ENCODE assay signal across 14 mouse cellular contexts in genomic region chr1:14097567-14098228, GRCm38 (mm10).
A peak's percentile ranks its signal among the peaks of the same experiment; 100 is the strongest.
DNase-seq lines count a peak whose midpoint lies in the region; ATAC-seq lines count a peak whose summit lies in the region.
"Had no signal": no experiment of that assay in that cellular context is flagged by ENCODE, and none has a peak within 500 bp of the region (broad histone marks: within the 10 kb centered on the region; RNA-seq: fewer than 3 reads in every experiment).

No protein-coding gene starts in this region.

- H3K9me3 ChIP-seq in neural tube, embryonic 12.5 days, result no peaks in the 10 kb centered on the region
- no peaks in the 10 kb centered on the region for H3K9me3 ChIP-seq in embryonic facial prominence, embryonic 14.5 days (ENCODE audit: control insufficient read depth, low read length)
- H3K9me3 ChIP-seq in hindbrain, embryonic 14.5 days (ENCODE audit: control insufficient read depth, low read length), result no peaks in the 10 kb centered on the region
- 0 out of 2 replicates have a peak, but pooled peaks cover 5% of the 10 kb centered on the region for H3K9me3 ChIP-seq in heart, embryonic 12.5 days (replicated peaks)
- H3K9me3 ChIP-seq: lung, embryonic 15.5 days had no signal

- no peaks in the 10 kb centered on the region for H3K36me3 ChIP-seq in neural tube, embryonic 12.5 days
- H3K36me3 ChIP-seq in embryonic facial prominence, embryonic 14.5 days (ENCODE audit: control insufficient read depth, insufficient read depth, low read length), result no peaks in the 10 kb centered on the region
- H3K36me3 ChIP-seq in hindbrain, embryonic 14.5 days (replicated peaks; ENCODE audit: control insufficient read depth, insufficient read depth), result no peaks in the 10 kb centered on the region
- H3K36me3 ChIP-seq in heart, embryonic 12.5 days, result no peaks in the 10 kb centered on the region
- H3K36me3 ChIP-seq: lung, embryonic 15.5 days had no signal

- no peak overlapping the region for H3K27ac ChIP-seq in neural tube, embryonic 12.5 days
- H3K27ac ChIP-seq in embryonic facial prominence, embryonic 14.5 days (replicated peaks; ENCODE audit: low read depth, low read length), result no peak overlapping the region
- H3K27ac ChIP-seq in hindbrain, embryonic 14.5 days, result no peak overlapping the region
- H3K27ac ChIP-seq in heart, embryonic 12.5 days (ENCODE audit: poor library complexity, severe bottlenecking), result no peak overlapping the region
- H3K27ac ChIP-seq: lung, embryonic 15.5 days had no signal

- no peak overlapping the region for H3K4me2 ChIP-seq in neural tube, embryonic 12.5 days (replicated peaks)
- H3K4me2 ChIP-seq in embryonic facial prominence, embryonic 14.5 days (ENCODE audit: low read depth, low read length), result no peak overlapping the region
- no peak overlapping the region for H3K4me2 ChIP-seq in hindbrain, embryonic 14.5 days (replicated peaks)
- no peak overlapping the region for H3K4me2 ChIP-seq in heart, embryonic 12.5 days
- H3K4me2 ChIP-seq: lung, embryonic 15.5 days had no signal

- peaks cover 17% of the 10 kb centered on the region for H3K4me1 ChIP-seq in neural tube, embryonic 12.5 days
- H3K4me1 ChIP-seq in embryonic facial prominence, embryonic 14.5 days (ENCODE audit: control insufficient read depth, insufficient read depth, low read length), result no peaks in the 10 kb centered on the region
- peaks cover 10% of the 10 kb centered on the region; the same call in 1 of the 2 replicates for H3K4me1 ChIP-seq in hindbrain, embryonic 14.5 days (replicated peaks; ENCODE audit: control insufficient read depth, insufficient read depth, low read length)
- peaks cover 8% of the 10 kb centered on the region; the same call in 1 of the 2 replicates for H3K4me1 ChIP-seq in heart, embryonic 12.5 days (replicated peaks)
- H3K4me1 ChIP-seq: lung, embryonic 15.5 days had no signal

- no peak overlapping the region for H3K9ac ChIP-seq in neural tube, embryonic 12.5 days
- no peak overlapping the region for H3K9ac ChIP-seq in embryonic facial prominence, embryonic 14.5 days (ENCODE audit: low read depth, low read length)
- no peak overlapping the region for H3K9ac ChIP-seq in hindbrain, embryonic 14.5 days
- no peak overlapping the region for H3K9ac ChIP-seq in heart, embryonic 12.5 days
- H3K9ac ChIP-seq: lung, embryonic 15.5 days had no signal

- DNase-seq in neural tube, embryonic 10.5 days (ENCODE audit: extremely low spot score, low spot score), result no peak
- peak; percentile 51 for DNase-seq in embryonic facial prominence, embryonic 14.5 days (ENCODE audit: low spot score)
- no peak for DNase-seq in hindbrain, embryonic 14.5 days (ENCODE audit: low spot score)
- DNase-seq in retina, embryonic 14.5 days (ENCODE audit: low spot score), result peak; percentile 59
- no peak for DNase-seq in frontal cortex, postnatal 14 days (ENCODE audit: low spot score in 2 of 2)
- DNase-seq in cerebellum, postnatal 4 days (ENCODE audit: low spot score in 2 of 2), result no peak
- DNase-seq: adrenal gland, adult 2 months; gastrocnemius, postnatal 36 days; kidney, postnatal 25 days; liver had no signal

- peak; percentile 82 for ATAC-seq in neural tube, embryonic 12.5 days (ENCODE audit: low FRiP score, low read depth)
- peak; percentile 91 for ATAC-seq in embryonic facial prominence, embryonic 14.5 days (ENCODE audit: low read depth)
- peak; percentile 46; the same call in 1 of the 2 replicates for ATAC-seq in hindbrain, embryonic 14.5 days (ENCODE audit: low FRiP score)
- no peak for ATAC-seq in heart, embryonic 12.5 days (ENCODE audit: insufficient number of reproducible peaks, low FRiP score)
- ATAC-seq: intestine, postnatal 0 days had no signal

- H3K4me3 ChIP-seq in neural tube, embryonic 12.5 days, result no peak overlapping the region
- no peak overlapping the region for H3K4me3 ChIP-seq in embryonic facial prominence, embryonic 14.5 days (ENCODE audit: low read depth, low read length)
- H3K4me3 ChIP-seq in hindbrain, embryonic 14.5 days (replicated peaks; ENCODE audit: low read length), result no peak overlapping the region
- no peak overlapping the region for H3K4me3 ChIP-seq in heart, embryonic 12.5 days
- H3K4me3 ChIP-seq: lung, embryonic 15.5 days had no signal

- H3K27me3 ChIP-seq in neural tube, embryonic 12.5 days (replicated peaks), result no peaks in the 10 kb centered on the region
- no peaks in the 10 kb centered on the region for H3K27me3 ChIP-seq in embryonic facial prominence, embryonic 14.5 days (replicated peaks; ENCODE audit: control insufficient read depth, insufficient read depth, low read length)
- no peaks in the 10 kb centered on the region for H3K27me3 ChIP-seq in hindbrain, embryonic 14.5 days (ENCODE audit: control insufficient read depth, insufficient read depth, low read length)
- H3K27me3 ChIP-seq in heart, embryonic 12.5 days (replicated peaks), result peaks cover 3% of the 10 kb centered on the region; the same call in 1 of the 2 replicates
- H3K27me3 ChIP-seq: lung, embryonic 15.5 days had no signal

- 3% methylated on average over 5 of the region's 5 CpGs for WGBS in neural tube, embryonic 12.5 days
- WGBS in embryonic facial prominence, embryonic 14.5 days, result 27% methylated on average over 5 of the region's 5 CpGs
- WGBS in hindbrain, embryonic 14.5 days, result 13% methylated on average over 5 of the region's 5 CpGs
- WGBS in heart, embryonic 12.5 days, result 44% methylated on average over 5 of the region's 5 CpGs

Comparison
In these comparisons a context has a peak if more than half of its experiments do, and no peak if none do; other contexts are left out.
1. DNase-seq: peak in embryonic facial prominence, embryonic 14.5 days (single experiment) and retina, embryonic 14.5 days (single experiment); none in neural tube, embryonic 10.5 days (single experiment), hindbrain, embryonic 14.5 days (single experiment), frontal cortex, postnatal 14 days (0 of 2) and cerebellum, postnatal 4 days (0 of 2).